Mouse (Mus musculus) myocyte (in vitro differentiated cells): Measurements from ENCODE around the gene Vash2. TPM values are rescaled to one million over a fixed set of nuclear protein-coding genes. Genes with fewer than 3 reads are reported as not detected.

Experiments used
- H3K27me3 ChIP-seq: one replicate; pipeline ENCODE4 v1.6.1; 2011; ENCODE audit not compliant: control insufficient read depth, insufficient read depth, insufficient read length
- H3K36me3 ChIP-seq: one replicate; pipeline ENCODE4 v1.6.1; 2011; ENCODE audit not compliant: control insufficient read depth, insufficient read depth
- H3K4me2 ChIP-seq: one replicate; pipeline ENCODE4 v1.6.1; 2011; ENCODE audit warnings: low read depth, control low read depth
- H3K4me3 ChIP-seq: one replicate; pipeline ENCODE4 v1.5.1; 2011; ENCODE audit warnings: mild to moderate bottlenecking, control low read depth, moderate library complexity
- H3K79me2 ChIP-seq: one replicate; pipeline ENCODE4 v1.6.1; 2011; ENCODE audit not compliant: control insufficient read depth, insufficient read depth
- H3ac ChIP-seq: one replicate; pipeline ENCODE4 v1.6.1; 2011; ENCODE audit not compliant: control insufficient read depth, insufficient read length
- CEBPB ChIP-seq: IDR thresholded peaks from 2 replicates; pipeline ENCODE4 v1.6.1; 2011; ENCODE audit warnings: mild to moderate bottlenecking, moderate library complexity; ENCODE audit not compliant: poor library complexity, insufficient read depth, severe bottlenecking
- E2F4 ChIP-seq: IDR thresholded peaks from one replicate; pipeline ENCODE4 v1.6.1; 2011; ENCODE audit warnings: mild to moderate bottlenecking, control low read depth, moderate library complexity; ENCODE audit not compliant: insufficient read depth
- MAX ChIP-seq: IDR thresholded peaks from one replicate; pipeline ENCODE4 v1.6.1; 2011; ENCODE audit warnings: low read depth, mild to moderate bottlenecking, control low read depth
- MYOD1 ChIP-seq, 3 experiments: IDR thresholded peaks; one replicate each; pipeline ENCODE4 v1.6.1; 2011; ENCODE audit warnings: control low read depth in 2 of 3, low read depth in 2 of 3, mild to moderate bottlenecking in 2 of 3, moderate library complexity in 1 of 3; ENCODE audit not compliant: insufficient read length in 2 of 3, control insufficient read depth in 1 of 3
- MYOG ChIP-seq, 3 experiments: IDR thresholded peaks; one replicate each; pipeline ENCODE4 v1.6.1; 2011; ENCODE audit warnings: control low read depth in 2 of 3, low read depth in 2 of 3, mild to moderate bottlenecking in 2 of 3; ENCODE audit not compliant: insufficient read length in 2 of 3, control insufficient read depth in 1 of 3, insufficient read depth in 1 of 3
- POLR2A ChIP-seq: IDR thresholded peaks from one replicate; pipeline ENCODE4 v1.6.1; 2011; ENCODE audit warnings: low read depth, mild to moderate bottlenecking, control low read depth, moderate library complexity; ENCODE audit not compliant: insufficient read length
- POLR2AphosphoS2 ChIP-seq: IDR thresholded peaks from one replicate; pipeline ENCODE4 v1.6.1; 2011; ENCODE audit warnings: low read depth, control low read depth; ENCODE audit not compliant: insufficient read length
- REST ChIP-seq: IDR thresholded peaks from one replicate; pipeline ENCODE4 v1.6.1; 2011; ENCODE audit warnings: mild to moderate bottlenecking, control low read depth, moderate library complexity; ENCODE audit not compliant: insufficient read depth, insufficient read length
- SRF ChIP-seq: IDR thresholded peaks from one replicate; pipeline ENCODE4 v1.6.1; 2011; ENCODE audit warnings: low read depth; ENCODE audit not compliant: control insufficient read depth, insufficient read length
- TCF12 ChIP-seq: IDR thresholded peaks from one replicate; pipeline ENCODE4 v1.6.1; 2011; ENCODE audit warnings: mild to moderate bottlenecking, control low read depth; ENCODE audit not compliant: poor library complexity, insufficient read depth, severe bottlenecking
- TCF3 ChIP-seq: IDR thresholded peaks from one replicate; pipeline ENCODE4 v1.6.1; 2011; ENCODE audit warnings: low read depth, control low read depth; ENCODE audit not compliant: insufficient read length
- USF1 ChIP-seq: IDR thresholded peaks from one replicate; pipeline ENCODE4 v1.6.1; 2011; ENCODE audit warnings: low read depth, mild to moderate bottlenecking, control low read depth, moderate library complexity
- polyA plus RNA-seq: library from polyadenylated mRNA; unstranded; fragments of >200 nt; fragmentation: generic; extraction: Trizol; gene quantifications from one replicate; pipeline ENCODE4 v1.2.1, GENCODE M21; 2012; ENCODE audit warnings: missing spikeins

Gene Vash2
- polyA plus RNA-seq, 1 experiment, result 20.0 TPM

DNA sequence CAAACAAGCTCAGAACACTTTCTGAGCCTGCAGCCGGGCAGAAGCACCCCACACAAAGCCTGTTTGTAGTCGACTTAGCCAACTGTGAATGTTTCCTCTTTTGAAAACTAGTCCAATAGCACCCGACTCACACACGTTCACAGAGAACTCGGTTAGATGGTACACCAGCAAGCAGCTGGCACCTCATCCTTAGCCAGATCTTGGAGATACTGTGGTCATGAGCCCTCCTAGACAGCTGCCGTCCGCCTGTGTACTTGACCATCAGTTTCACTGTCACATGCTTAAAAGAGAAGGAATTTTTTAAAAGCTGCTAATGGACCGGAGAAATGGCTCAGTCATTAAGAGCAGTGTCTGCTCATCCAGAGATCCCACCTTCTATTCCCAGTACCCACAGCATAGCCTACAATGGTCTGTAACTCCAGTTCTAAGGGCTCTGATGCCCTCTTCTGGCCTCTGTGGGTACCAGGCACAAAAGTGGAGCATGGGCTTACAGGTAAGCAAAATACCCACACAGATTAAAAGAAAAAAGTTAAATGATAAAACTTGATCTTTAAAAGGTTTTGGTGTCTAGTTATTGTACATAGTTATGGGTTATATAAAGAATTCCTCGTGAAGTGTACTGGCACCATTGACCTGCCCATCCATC is 10.5 kb upstream of the Vash2 start:
- Histone ChIP-seq H3ac (no peak overlapping the region), H3K36me3 (no peaks in the 10 kb centered on the region), H3K79me2 (no peaks in the 10 kb centered on the region), H3K27me3 (no peaks in the 10 kb centered on the region), H3K4me3 (no peak overlapping the region), H3K4me2 (no peak overlapping the region)
- TF ChIP-seq POLR2AphosphoS2, result no peak
- no peak for TF ChIP-seq CEBPB
- peak in 2 of 3 experiments; percentile 57 to 76 for TF ChIP-seq MYOD1 (IDR thresholded peaks at IDR 0.05; ENCODE audit: control insufficient read depth in 1 of 3, insufficient read length in 2 of 3, low read depth in 2 of 3)
- TF ChIP-seq MYOG (IDR thresholded peaks at IDR 0.05; ENCODE audit: control insufficient read depth in 1 of 3, insufficient read depth in 1 of 3, insufficient read length in 2 of 3, low read depth in 2 of 3), result peak; percentile 56 to 79 (median 72)

- no peaks in the 10 kb centered on the region for H3K27me3 ChIP-seq
- H3K4me2 ChIP-seq, result no peak overlapping the region
- no peaks in the 10 kb centered on the region for H3K36me3 ChIP-seq
- TF ChIP-seq USF1 (no peak), MYOD1 (IDR thresholded peaks at IDR 0.05; ENCODE audit: control insufficient read depth in 1 of 3, insufficient read length in 2 of 3, low read depth in 2 of 3) (no peak), POLR2AphosphoS2 (no peak), POLR2A (no peak), TCF3 (no peak), E2F4 (no peak), MYOG (IDR thresholded peaks at IDR 0.05; ENCODE audit: control insufficient read depth in 1 of 3, insufficient read depth in 1 of 3, insufficient read length in 2 of 3, low read depth in 2 of 3) (no peak), MAX (no peak), SRF (no peak), CEBPB (no peak), TCF12 (no peak), REST (no peak)
- peaks cover 6% of the 10 kb centered on the region for H3K79me2 ChIP-seq
- H3ac ChIP-seq, result no peak overlapping the region
- no peak overlapping the region for H3K4me3 ChIP-seq
These were observed 2.3 kb upstream of the Vash2 start for GRCm38 (mm10) chr1:190981412-190981811.

DNA sequence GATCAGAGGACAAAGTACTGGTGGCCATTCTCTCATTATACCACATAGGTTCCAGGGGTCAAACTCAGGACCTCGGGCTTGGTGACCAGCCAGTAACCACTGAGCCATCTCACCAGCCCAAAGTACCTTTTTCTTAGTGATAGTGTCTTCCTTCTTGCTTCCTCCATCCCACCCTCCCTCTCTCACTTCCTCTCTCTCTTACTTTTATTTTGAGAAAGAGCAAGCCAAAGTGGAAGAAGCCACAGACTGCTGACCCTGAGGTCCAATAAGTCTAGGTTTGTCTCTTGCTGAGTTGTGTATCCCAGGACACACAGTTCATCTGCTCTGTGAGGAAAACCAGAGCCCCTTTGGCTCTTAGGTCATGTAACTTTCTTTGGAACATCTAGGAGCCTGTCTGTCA is 1.4 kb upstream of the Vash2 start:
- H3K36me3 ChIP-seq, result no peaks in the 10 kb centered on the region
- no peak overlapping the region for H3K4me3 ChIP-seq
- H3K79me2 ChIP-seq, result peaks cover 13% of the 10 kb centered on the region
- H3K27me3 ChIP-seq, result no peaks in the 10 kb centered on the region
- H3ac ChIP-seq, result no peak overlapping the region
- no peak overlapping the region for H3K4me2 ChIP-seq
- TF ChIP-seq TCF3 (no peak), E2F4 (no peak), MAX (no peak), SRF (no peak), POLR2A (no peak), MYOD1 (IDR thresholded peaks at IDR 0.05; ENCODE audit: control insufficient read depth in 1 of 3, insufficient read length in 2 of 3, low read depth in 2 of 3) (no peak), USF1 (no peak), POLR2AphosphoS2 (no peak), MYOG (IDR thresholded peaks at IDR 0.05; ENCODE audit: control insufficient read depth in 1 of 3, insufficient read depth in 1 of 3, insufficient read length in 2 of 3, low read depth in 2 of 3) (no peak), TCF12 (no peak), CEBPB (no peak), REST (no peak)

- H3ac ChIP-seq, result peak overlapping the region; percentile 74
- TF ChIP-seq CEBPB (no peak), TCF12 (no peak), POLR2A (peak; percentile 44), USF1 (peak; percentile 0), SRF (no peak), REST (no peak), MYOG (IDR thresholded peaks at IDR 0.05; ENCODE audit: control insufficient read depth in 1 of 3, insufficient read depth in 1 of 3, insufficient read length in 2 of 3, low read depth in 2 of 3) (no peak), TCF3 (no peak), POLR2AphosphoS2 (no peak), MYOD1 (IDR thresholded peaks at IDR 0.05; ENCODE audit: control insufficient read depth in 1 of 3, insufficient read length in 2 of 3, low read depth in 2 of 3) (no peak), E2F4 (no peak)
- H3K4me2 ChIP-seq, result peak overlapping the region; percentile 80
- no peaks in the 10 kb centered on the region for H3K27me3 ChIP-seq
- peak overlapping the region; percentile 64 for H3K4me3 ChIP-seq
- H3K36me3 ChIP-seq, result peaks cover 5% of the 10 kb centered on the region
- H3K79me2 ChIP-seq, result peaks cover 17% of the 10 kb centered on the region
These were observed 504 bp downstream of the Vash2 start for GRCm38 (mm10) chr1:190978511-190979073.
